Mouse (Mus musculus) lung, postnatal 25 days (tissue): ENCODE data around the gene Ehd1.

ENCODE experiments used
- DNase-seq: peaks from one replicate; pipeline ENCODE4 v3.0.0; 2022; ENCODE audit warnings: low spot score

Ehd1 gene

GRCm38 (mm10) chr19:6334673-6335457 is 58.3 kb downstream of the Ehd1 start, which contains the start of gene Men1:
Gene Men1 (plus strand): TSS chr19:6334979.
- peak; percentile 98 for DNase-seq

DNA sequence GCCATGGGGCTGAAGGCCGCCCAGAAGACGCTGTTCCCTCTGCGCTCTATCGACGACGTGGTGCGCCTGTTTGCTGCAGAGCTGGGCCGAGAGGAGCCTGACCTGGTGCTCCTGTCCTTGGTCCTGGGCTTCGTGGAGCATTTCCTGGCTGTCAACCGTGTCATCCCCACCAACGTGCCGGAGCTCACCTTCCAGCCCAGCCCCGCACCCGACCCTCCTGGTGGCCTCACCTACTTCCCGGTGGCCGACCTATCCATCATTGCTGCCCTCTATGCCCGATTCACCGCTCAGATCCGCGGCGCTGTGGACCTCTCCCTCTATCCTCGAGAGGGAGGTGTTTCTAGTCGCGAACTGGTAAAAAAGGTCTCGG is 58.9 kb downstream of the Ehd1 start:
- DNase-seq, result no peak

DNA sequence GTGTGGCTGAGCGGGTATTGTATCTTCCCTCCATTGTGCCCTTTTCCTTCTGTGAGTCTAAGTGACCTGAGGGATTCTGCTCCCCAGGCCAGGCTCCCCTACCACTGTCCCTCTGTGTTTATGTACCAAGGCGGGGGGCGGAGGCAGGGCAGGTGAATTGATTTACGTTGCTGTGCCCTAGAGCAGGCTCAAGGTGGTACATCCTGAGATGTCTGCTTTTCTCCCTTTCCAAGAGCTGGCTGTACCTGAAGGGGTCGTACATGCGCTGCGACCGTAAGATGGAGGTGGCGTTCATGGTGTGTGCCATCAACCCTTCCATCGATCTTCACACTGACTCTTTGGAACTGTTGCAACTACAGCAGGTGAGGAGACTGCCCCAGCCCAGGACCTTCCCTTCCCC is 60.4 kb downstream of the Ehd1 start:
- DNase-seq, result no peak

DNA sequence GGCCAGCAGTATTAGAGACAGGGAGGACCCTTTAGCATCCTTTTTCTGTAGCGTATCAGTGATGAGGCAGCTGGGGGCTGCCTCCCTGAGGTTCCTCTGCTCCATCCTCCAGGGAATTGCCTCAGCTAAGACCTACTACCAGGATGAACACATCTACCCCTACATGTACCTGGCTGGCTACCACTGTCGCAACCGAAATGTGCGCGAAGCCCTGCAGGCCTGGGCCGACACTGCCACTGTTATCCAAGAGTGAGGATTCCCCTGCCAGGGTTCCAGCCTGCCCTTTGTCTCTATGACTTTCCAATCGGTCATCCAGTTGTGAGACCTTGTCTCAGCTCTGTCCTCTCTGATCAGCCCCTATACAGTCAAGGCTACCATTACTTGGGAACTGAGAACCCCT is 61.6 kb downstream of the Ehd1 start:
- DNase-seq, result no peak

GRCm38 (mm10) chr19:6338716-6339115 is 62.2 kb downstream of the Ehd1 start:
- no peak for DNase-seq

- no peak for DNase-seq
Measured at GRCm38 (mm10) chr19:6339191-6339590, 62.7 kb downstream of the Ehd1 start.

GRCm38 (mm10) chr19:6339890-6340504 is 63.5 kb downstream of the Ehd1 start:
- DNase-seq, result peak; percentile 85

DNA sequence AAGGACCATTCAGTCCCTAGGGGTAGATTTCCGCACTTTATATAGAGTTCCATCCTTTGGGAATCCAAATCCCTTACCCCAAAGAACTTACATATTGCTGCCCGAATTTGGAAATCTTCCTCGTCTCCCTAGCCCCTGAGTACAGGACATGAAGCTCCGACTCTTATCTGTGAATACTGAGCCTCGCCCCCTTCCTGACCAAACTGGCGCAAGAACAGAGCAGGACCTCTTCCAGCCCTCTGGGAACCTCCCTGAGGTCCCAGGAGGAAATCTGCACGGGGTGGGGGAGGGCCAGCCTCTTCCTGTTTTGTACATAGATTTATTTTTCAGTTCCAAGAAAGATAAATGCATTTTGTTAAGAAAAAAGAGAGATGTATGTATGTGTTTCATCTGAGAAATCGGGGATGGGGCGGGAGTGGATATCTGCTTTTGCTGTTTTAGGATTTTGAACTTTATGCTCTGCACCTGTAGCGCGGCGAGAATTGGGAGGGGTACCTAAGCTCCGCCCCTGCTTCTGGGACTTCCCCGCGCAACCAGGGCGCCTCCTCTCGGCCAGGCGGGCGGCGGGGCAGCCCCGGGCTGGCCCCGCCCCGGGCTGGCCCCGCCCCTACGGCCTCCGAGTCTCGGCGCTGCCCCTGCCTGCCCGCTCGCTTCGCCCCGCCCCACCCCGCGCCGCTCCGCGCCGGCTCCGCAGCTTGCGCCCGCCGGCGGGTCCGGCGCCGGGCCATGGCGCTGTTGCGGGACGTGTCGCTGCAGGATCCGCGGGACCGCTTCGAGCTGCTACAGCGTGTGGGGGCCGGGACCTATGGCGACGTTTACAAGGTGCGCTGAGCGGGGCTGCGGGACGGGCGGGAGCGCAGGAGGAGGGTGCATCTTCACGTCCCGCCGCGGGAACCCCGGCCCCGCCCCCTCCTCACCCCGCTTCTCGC is 64.3 kb downstream of the Ehd1 start, which contains the start of gene Map4k2:
Gene Map4k2, plus strand, starts transcription at position 612 of the 929 bp plus-strand sequence.
- peak; percentile 92 for DNase-seq

- no peak for DNase-seq
Measured at GRCm38 (mm10) chr19:6341453-6342077, 65.0 kb downstream of the Ehd1 start.

GRCm38 (mm10) chr19:6342276-6342933 is 65.9 kb downstream of the Ehd1 start:
- peak; percentile 57 for DNase-seq

GRCm38 (mm10) chr19:6343066-6343925 is 66.8 kb downstream of the Ehd1 start:
- DNase-seq, result no peak

DNA sequence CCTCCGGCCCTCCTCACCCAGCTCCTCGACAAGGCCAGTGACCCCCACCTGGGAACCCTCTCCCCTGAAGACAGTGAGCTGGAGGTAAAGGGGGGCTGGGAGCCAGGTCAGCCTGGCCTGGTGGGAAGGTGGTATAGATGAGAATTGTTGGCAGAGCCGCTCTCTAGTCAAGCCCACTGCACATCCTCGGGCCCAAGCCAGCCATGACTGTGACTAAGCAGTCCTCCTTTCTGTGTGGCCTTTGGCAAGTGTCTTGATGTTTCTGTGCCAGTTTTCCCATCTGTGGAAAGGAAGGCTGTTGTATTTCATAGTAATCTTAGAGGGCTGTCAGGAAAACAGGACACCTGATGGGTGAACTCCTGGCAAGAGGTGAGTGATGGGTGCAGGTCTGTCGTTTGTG is 67.5 kb downstream of the Ehd1 start:
- DNase-seq, result no peak

DNA sequence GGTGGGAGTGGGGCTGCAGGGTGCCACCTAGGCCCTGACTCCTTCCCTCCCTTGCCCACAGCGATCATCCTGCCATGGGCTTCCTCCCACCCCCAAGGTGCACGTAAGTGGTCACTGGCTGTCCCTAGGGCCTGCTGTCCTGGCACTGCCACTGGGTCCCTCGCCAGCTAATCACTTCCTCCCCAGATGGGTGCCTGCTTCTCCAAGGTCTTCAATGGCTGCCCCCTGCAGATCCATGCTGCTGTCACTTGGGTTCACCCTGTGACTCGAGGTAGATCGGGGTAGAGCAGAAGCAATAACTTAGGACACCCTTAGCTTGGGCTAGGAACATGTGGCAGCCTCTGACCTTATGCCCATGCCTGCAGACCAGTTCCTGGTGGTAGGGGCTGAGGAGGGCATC is 69.5 kb downstream of the Ehd1 start:
- DNase-seq, result no peak

DNA sequence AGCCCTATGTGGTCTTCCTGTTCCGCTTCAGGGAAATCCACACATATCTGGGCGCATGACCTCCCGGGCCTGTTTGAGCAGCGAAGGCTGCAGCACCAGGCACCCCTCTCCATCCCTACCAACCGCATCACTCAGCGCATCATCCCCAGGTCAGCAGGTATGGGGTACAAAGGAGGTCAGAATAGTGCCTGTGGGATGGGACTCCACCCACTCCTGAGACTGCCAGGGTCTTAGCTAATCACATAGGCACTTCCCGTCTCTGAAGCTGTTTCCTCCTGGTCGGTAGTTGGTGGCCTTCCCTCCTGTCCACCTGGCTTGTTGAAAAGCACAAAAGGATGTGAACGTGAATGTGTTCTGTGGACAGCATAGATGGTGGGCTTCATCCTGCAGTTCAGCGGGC is 70.1 kb downstream of the Ehd1 start:
- no peak for DNase-seq

GRCm38 (mm10) chr19:6347615-6348014 is 71.1 kb downstream of the Ehd1 start:
- DNase-seq, result no peak

DNA sequence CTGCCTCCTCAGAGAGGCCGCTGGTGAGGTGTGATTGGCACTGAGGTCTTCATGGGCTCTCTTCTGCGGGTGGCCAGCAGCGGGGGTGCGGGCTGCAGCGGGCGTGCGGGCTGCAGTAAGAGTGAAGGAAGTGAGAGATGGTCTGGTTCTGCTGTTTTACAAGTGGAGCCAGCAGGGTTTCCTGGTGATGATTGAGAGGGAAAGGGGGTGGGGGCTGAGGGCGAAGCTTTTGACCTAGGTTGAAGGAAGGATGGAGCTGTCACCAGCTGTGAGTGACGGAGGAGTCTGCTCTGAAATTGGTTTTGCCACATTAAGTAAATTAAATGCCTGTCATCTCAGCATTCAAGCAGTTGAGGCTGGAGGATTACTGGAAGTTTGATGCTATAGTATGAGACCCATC is 72.2 kb downstream of the Ehd1 start:
- DNase-seq, result no peak

GRCm38 (mm10) chr19:6349215-6349983 is 72.9 kb downstream of the Ehd1 start:
- no peak for DNase-seq
